Mouse (Mus musculus) cortical plate, adult 2 months (tissue): Measurements from ENCODE around the gene Krtap4-7.

ENCODE experiments used
- CTCF ChIP-seq: fragments of 200-500 bp; IDR thresholded peaks from 2 replicates; pipeline ENCODE4 v1.5.1; 2011; ENCODE audit warnings: mild to moderate bottlenecking, control low read depth, low read length; ENCODE audit not compliant: insufficient read depth; ENCODE audit errors: extremely low read depth
- POLR2A ChIP-seq: fragments of 200-500 bp; IDR thresholded peaks from 2 replicates; pipeline ENCODE4 v1.6.1; 2011; ENCODE audit warnings: mild to moderate bottlenecking, low read length, control low read depth; ENCODE audit not compliant: insufficient read depth; ENCODE audit errors: extremely low read depth

DNA sequence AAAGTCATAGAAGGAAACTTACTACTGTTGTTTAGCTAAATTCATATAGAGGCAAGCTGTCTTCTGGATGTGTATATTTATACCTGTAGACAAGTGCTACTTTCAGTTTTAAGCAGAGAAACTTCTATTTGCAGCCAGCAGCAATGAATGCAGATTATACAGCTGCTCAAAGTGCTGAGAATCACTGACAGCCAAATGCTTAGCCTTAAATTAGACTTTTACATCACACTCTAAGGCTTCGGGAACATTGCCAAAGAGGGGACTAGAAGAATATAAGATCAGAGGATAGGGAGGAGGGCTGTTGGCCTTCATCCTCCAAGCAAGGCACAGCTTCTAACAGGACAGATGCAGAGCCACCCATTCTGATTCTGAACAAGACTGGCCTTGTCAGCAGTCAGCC, 6.8 kb downstream of the Krtap4-7 start:
- TF ChIP-seq POLR2A (no peak), CTCF (no peak)
